Mouse (Mus musculus): ENCODE results near the gene Ccdc153.
A peak's percentile ranks its signal among the peaks of the same experiment; 100 is the strongest.

The Ccdc153 gene

DNA sequence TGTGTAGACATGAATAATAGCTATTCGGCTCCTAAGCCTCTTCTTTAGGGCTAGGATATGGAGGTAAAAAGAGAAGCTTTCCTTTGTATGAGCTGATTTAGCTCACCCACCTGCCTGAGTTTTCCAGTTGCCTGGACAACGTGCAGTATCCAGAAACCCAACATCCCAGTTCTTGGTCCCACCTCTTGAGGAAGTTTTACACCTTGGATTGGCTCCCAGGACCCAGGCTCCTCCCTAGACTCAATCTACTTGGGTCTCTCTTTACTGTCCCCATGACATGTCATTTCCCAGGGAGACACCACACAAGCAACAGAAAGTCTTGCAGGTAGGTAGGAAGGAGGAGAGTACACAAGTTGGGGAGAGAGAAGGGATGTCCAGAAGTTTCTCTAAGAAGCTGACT lies at the start of gene Ccdc153:
Gene Ccdc153 (plus strand): TSS at position 278 of the 400 bp plus-strand sequence.
- DNase-seq (ENCODE audit: low spot score in 2 of 2) = no peak

DNA sequence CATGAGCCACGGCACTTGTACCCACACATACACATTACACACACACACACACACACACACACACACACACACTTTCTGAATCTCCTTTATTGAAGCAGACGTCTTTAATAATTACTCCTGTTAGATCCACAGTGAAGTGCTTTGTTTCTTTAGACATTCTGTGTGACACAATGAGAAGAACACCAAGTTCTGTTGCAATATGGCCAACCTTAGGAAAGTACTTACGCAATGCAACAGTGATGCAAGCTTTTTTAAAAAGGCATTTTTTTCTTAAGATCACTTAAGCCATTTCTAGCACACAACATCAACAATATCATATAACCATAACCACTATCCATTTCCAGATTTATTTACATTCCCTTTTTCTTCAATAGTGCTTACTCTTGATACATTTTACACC lies 49.3 kb upstream of the Ccdc153 start:
- no peak for DNase-seq (ENCODE audit: low spot score in 2 of 2)

DNA sequence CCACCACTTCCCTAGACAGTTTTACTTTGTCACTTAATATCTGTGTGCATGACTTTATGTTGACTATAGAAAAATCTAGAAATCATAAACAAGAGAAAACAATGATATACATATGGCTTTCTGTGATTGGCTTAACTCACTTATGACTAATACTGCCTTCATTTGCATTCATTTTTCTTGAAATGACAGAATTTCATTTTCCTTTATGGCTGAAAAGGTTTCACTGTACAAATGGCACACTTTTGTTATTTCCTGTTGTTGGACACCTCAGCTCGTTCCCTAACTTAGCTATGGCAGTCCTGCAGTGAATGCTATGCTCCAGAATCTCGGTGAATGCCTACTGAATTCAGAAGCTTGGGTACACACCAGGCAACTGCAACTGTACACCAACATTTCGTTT lies 48.2 kb upstream of the Ccdc153 start:
- DNase-seq (ENCODE audit: low spot score in 2 of 2) = no peak

DNA sequence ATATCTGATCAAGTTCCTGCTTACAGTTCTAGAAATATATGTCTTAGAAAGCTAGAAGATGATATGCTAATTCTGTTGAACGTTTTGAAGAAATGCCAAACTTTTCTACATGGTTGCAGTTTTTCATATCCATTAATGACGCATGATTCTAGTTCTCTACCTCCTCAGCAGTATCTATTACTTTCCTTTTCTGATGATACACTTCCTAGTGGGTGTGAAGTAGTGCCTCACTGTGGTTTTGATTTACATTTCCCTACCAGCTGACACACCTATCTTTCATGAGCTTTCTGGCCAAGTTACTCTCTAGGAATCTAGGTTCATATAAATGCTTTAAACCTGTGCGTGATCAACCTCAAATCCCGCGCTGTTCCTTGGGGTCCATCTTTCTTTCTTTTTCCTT lies 47.7 kb upstream of the Ccdc153 start:
- no peak for DNase-seq (ENCODE audit: low spot score in 2 of 2)

DNA sequence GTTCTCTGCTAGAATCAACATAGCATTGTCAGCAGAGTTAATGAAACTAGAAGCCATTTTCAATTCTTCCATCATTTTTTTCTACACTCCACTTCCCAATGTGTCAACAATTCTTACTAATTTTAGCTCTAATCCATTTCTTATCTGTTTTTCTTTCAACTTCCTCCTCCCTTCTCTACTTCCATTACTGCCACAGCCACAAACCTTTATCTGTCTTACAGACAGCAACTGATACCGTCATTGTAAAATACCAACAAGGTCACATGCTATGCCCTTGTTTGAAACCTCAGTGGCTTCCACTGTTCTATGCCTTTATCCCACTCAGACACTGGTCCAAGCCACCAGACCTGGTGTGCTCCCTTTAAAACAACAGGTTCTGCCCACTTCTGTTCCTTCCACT lies 46.5 kb upstream of the Ccdc153 start:
- DNase-seq (ENCODE audit: low spot score in 2 of 2) = no peak

DNA sequence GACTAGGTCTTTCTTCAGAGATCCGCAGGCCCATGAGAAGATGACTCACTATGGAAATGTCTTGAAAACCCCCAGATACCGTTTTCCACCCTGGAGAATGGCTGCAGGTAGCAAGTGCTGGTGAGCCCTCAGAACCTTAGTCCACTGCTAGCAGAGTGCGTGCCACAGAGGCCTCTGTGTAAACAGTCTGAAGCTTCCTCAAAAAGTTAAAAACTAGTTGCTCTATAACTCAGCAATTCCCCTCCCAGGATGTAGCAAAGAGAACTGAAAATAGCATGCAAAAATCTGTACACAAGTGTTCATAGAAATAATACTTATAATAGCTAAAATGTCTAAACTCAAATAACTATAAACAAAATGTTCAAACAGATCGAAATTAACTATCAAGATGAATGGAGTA lies 44.1 kb upstream of the Ccdc153 start:
- peak in 1 of 2 experiments; percentile 16 for DNase-seq (ENCODE audit: low spot score in 2 of 2)

DNA sequence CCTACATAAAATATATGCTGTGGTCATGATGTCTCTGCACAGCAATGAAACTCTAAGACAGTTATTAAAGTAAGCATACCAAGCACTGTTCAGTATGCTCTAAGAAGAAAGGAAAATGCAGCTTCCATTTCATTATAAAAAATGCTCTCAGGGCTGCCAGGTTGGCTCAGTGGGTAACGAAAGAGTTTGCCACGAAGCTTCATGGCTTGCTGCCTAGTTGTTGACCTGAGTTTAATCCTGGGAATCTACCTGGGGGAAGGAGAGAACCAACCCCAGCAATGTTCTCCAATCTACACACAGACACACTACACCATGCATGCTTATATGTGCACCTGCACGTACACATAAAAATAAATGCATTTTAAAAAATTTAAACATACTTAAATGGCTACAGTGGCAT lies 41.3 kb upstream of the Ccdc153 start:
- no peak for DNase-seq (ENCODE audit: low spot score in 2 of 2)

DNA sequence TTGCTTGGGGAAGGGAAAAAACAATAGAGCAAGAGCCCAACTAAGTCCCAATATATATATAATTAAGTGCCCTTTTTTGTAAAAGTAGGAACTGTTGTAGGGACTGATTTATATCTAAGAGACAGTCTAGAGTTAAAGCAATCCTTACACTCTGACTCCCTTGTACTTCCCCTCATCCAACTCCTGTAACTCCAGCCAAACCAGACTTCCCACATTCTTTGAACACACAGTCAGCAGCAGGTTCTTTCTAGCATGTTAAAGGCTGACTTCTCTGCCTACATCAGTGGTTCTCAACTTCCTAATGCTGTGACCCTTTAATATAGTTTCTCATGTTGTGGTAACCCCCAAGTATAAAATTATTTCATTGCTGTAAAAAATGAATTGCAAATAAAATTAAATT lies 40.9 kb upstream of the Ccdc153 start:
- DNase-seq (ENCODE audit: low spot score in 2 of 2) = no peak

DNA sequence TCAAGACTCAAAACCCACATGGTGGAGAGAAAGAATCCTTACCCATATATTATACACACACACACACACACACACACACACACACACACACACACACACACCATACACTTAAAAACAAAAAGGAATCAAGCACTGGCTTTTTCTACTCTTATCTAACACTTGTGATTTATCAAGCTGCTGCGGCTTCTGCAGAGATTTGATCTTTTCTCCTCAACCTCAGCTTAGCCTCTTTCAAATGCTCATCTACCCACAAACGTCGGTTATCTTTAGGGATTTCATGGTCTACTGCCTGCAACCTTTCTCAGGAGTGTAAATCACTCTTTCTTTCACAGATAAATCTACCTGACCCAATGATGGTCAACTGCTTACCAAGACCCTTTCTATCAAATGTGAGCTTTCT lies 40.0 kb upstream of the Ccdc153 start:
- DNase-seq (ENCODE audit: low spot score in 2 of 2) = no peak

DNA sequence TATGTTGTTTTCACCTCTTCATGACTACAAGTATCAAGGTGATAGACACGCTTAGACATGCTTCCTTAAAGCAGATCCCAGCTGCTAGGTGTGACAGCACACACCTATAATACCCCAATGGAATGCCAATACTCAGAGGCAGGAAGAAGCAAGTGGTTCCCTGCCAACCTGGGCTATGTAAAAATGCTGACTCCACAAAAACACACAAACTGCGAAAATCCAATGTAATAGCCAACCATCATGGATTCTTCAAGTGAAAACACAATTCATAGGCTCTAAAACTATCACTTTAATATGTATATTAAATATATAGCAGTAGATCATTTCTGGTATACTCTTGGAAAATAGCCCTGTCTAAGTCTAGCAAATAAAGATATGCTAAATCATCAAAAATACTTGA lies 32.6 kb upstream of the Ccdc153 start:
- no peak for DNase-seq (ENCODE audit: low spot score in 2 of 2)

DNA sequence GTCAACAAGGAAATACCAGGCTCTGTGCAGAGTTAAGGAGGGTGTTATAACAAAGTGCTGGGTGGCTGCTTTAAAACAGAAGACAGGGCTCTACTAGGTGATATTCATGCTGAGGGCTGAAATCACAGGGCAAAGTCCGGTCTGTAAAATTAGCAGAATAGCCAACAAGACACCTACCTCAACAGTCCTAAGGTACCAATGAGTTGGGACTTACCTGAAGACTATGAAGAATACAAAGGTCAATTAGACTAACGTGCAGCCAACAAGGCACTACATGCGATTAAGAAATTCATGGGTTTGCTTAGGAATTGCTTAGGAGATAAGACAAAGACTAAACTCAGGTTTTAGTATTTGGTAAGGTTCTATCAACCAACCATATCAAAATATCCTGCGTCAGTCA lies 31.1 kb upstream of the Ccdc153 start:
- DNase-seq (ENCODE audit: low spot score in 2 of 2) = no peak

DNA sequence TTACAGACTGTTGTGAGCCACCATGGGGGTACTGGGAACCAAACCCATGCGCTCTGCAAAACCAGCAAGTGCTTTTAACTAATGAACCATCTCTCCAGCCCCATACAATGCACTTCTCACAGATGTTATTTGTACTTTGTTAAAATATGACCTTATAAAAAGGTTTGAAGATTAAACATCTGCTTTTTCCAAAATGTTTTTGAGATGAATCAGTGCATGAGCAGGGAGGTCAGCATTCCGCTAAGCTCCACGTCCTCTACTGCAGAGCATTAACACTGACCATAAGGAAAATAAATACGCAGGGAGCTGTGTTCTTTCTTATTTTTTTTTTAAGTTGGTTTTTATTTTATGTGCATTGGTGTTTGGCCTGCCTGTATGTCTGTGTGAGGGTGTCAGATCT lies 28.1 kb upstream of the Ccdc153 start:
- DNase-seq (ENCODE audit: low spot score in 2 of 2) = no peak

DNA sequence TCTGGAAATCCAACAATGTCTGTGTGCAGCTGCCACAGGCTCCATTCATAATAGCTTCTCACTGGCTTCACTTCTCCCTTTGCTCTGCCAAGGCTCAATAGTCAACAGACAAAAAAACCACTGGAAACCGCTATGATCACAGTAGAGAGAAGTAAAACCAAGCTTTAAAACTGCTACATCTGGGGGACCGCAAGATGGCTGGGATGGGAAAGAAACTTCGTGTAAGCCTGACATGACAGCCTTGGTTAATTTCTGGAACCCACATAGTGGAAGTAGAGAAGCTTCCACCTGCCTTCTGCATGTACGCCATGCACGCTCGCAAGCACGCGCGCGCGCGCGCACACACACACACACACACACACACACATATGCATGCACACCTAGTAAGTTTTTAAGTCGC lies 26.9 kb upstream of the Ccdc153 start:
- DNase-seq (ENCODE audit: low spot score in 2 of 2) = peak in 1 of 2 experiments; percentile 26

DNA sequence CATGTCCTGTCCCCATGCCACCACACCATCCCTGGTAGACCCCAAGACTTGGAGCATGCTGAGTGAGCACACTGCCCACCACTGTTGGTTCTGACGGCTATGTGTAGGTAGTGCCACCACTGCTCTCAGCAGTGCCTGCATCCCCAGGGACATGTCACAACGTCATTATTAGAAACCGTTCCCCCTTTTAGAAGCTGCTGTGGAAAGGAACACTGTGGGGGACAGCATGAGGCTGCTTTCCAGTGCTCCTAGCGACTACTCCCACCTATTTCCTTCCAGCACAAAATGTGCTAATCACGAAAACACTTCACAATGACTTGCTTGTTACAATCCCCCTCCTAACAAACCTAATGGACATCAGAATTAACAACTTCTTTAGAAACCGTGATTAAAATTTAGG lies 14.5 kb upstream of the Ccdc153 start:
- no peak for DNase-seq (ENCODE audit: low spot score in 2 of 2)

DNA sequence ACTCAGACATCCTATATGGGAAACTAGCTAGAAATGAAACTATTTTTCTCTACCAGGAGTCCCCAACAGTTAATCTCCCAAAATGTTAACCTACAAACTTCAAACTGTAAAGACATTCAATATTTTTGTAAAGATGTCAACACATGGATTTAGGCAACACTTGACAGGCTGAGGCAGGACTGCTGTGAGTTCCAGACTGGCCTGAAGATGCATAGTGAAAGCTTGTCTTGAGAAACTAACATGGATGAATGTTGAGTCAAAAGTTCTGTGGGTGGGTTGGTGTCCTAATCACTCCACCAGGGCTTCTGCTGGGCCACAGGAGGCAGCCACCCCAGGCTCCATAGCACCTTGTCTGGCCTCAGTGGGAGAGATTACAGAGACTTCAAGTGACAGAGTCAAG lies 8.9 kb upstream of the Ccdc153 start:
- no peak for DNase-seq (ENCODE audit: low spot score in 2 of 2)

DNA sequence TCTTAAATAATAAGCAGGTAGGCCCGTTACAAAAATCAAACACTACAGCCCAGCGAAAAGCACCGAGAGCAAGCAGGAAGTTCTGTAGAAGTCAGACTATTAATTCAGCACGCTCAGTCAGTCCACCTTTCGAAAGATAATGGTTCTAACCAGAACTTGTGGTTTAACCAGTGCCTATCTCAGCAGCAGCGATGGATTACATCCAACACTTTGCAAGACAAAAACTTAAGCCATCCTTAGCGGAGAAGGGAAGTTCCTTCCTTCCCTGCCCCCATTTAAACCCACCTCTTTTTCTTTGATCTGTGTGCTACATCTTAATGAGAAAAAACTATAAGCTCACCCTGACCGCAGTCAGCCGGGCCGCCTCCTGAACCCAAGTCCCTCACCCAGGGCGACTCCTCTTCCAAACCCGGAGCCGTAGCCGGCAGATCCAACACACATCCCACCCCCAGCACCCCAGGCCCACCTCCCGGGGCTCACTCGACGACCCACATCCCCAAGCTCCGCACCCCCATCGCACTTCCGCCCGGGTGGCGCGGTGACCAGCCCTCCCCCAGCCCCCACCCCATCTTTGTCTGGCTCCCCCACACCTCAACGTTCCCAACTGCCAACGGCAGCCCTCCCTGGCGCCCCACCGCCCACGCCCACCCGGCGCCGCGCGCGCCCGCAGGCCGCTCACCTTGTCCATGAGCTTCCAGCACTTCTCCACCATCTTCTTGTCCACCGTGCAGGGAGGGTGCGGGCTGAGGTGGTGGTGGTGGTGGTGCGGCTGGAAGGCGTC lies 7.3 kb upstream of the Ccdc153 start:
- DNase-seq (ENCODE audit: low spot score in 2 of 2) = peak; percentile 26 to 40

DNA sequence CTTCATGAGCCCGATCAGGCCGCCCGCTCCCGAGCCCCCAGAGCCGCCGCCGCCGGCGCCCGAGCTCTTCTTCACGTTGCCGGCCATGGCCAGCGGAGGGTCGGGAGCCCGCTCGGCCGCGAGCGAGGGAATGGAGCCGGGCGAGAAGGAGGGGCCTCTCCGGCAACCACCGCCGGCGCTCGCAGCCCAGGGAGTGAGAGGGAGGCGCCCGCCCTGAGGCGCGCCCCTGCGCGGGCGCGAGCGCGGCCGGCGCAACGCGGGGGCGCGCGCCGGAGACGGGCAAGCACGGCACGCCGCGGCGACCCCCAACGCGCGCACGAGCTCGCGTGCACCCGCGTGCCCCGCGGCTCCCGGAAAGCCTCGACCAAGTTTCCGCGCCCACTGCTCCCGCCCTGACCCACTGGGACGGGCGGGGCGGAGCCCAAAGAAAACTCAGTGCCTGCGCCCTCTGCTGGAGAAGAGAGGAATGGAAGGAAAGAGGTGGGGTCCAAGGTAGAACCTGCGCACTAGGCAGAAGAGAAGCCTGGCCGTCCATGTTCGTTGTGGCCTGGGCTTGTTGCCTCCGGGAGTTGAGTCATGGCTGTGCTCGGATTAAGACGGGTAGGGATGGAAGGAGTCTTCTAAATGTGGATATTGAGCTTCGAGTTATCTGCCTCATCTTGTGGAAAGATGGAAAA lies 6.5 kb upstream of the Ccdc153 start, which contains the start of gene Cbl:
Gene Cbl (minus strand): TSS at position 248 of the 677 bp plus-strand sequence.
- peak; percentile 97 to 98 for DNase-seq (ENCODE audit: low spot score in 2 of 2)

DNA sequence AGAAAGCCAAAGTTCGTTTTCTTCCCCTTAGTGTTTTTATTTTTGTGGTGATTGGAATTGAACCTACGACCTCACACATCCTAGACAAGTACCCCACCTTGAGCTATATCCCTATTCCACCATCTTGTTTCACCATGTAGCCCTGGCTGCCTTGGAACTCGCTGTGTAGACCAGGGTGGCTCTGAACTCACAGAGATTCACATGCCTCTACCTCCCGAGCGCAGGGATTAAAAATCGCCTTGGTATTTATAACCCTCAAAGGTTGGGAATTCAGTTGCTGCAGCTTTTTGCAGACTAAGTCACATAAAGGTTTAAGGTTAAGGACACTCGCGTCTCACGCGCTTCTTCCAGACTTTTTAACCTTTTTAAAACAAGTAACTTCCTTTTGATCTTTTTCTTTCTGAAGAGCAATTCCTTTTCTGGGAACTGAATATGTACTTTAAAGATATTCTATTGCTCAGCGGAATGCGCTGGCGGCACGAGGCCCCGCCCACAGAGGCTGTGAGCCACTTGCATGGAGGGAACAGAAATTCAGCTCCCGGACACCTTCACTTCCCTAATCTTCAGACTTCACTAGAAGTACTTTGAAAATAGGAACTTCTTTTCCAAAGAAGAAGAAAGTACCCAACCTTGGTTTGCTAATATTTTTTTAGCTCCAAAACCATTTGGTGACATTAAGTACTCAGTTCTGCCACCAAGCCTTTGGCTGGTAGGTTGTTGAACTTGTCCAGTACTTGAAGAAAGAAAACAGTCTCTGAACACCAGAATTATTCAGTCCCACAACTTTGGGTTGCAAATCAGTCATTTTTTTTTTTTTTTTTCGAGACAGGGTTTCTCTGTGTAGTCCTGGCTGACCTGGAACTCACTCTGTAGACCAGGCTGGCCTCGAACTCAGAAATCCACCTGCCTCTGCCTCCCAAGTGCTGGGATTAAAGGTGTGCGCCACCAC lies 5.7 kb upstream of the Ccdc153 start:
- peak; percentile 30 to 41 for DNase-seq (ENCODE audit: low spot score in 2 of 2)

DNA sequence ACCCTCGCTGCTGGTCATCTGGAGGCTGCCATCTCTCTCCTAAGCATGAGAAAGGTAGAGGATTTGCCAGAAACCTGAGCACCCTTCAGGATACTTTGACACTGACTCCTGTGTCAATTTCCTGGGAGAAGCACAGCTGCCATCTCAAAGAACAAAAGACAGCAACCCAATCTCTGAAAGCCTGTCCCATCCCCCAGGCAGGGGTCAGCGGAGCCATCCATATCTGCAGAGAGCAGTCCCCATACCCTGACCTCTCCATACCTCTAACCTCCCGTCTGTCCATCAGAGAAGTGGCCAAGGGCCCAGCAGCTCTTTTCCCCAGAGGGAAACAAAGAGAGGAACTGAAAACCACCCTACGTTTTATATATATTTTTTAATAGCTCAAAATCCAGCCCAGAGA lies 3.9 kb upstream of the Ccdc153 start:
- no peak for DNase-seq (ENCODE audit: low spot score in 2 of 2)

DNA sequence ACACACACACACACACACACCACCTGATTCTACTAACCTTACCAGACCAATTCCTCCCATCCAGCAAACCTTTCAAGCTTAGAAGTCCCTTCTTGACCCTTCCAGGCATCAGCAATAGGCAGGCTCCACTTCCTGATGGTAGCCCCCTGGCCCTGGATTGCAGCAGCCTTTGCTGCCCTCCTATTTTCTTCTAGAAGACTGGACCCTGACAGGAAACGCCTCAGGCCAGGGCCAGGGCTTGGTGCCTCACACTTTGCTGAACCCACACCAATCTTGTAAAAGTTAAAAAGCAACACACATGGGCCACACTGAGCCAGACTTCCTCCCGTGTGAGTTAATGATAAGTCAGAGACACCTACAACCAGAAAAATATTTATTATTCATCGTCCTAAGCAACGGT lies 3.3 kb upstream of the Ccdc153 start:
- DNase-seq (ENCODE audit: low spot score in 2 of 2) = peak; percentile 43 to 66

DNA sequence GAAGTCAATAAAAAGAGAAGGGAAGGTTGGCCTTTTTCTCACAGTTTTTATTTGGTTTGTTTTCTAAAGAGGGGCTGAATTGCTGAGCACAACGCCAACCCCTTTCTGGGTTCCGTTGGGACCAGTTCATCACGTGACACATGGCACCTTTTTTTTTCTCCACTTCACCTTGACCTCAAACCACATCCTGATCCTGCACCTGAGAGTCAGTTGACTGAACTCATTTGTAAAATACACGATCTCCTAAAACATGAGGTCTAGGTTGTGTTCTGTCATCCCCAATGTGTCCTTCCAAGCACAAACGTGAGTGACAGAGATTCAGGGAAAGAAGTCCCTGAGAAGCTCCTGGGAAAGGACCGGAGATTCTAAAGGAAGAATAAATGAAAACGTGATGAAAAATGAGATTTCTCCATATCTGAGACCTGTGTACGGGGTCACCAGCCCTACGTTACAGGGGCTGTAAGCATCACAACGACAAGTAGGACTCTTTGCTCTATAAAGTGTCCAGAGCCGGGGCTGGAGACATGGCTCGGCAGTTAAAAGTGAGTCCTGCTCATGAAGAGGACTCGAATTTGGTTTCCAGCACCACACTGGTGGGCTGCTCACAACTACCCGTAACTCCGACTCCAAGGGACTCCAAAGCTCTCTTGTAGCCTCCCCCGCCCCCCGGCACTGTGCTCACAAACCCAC lies 1.8 kb upstream of the Ccdc153 start:
- DNase-seq (ENCODE audit: low spot score in 2 of 2) = peak; percentile 47 to 56

DNA sequence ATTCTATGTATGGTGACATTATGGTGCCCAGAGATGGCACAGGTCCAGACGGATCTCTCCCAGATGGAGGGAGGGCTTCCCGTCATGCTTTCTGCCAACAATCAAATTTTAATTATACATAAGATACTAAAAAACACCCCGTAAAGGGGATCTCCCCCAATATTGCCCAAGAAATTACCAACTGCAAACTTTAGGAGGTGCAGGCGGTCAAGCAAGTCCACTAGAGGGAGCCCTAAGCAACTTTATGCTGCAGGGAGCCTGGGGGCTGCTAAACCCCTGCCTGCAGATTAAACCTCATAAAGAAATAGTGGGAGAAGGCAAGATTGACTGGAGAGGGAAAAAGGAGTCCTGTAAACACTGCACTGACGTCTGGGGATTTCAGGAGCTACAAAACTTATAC lies 1.0 kb upstream of the Ccdc153 start:
- peak; percentile 54 to 66 for DNase-seq (ENCODE audit: low spot score in 2 of 2)

Data from natural killer cell, adult 2 months (primary cell).